Mouse (Mus musculus) left cerebral cortex, postnatal 10 days (tissue): ENCODE measurements around the gene Olfr31. TPM values are rescaled to one million over a fixed set of nuclear protein-coding genes. Genes with fewer than 3 reads are reported as not detected.

ENCODE experiments used
- DNase-seq, 2 experiments: peaks; one replicate each; pipeline ENCODE4 v3.0.0; 2021 to 2022; ENCODE audit warnings: low spot score in 2 of 2, mixed read lengths in 1 of 2; ENCODE audit errors: extremely low spot score in 1 of 2
- intact Hi-C: fragments of 180-260 bp; cut with DNase I; formaldehyde crosslinking; loops from one replicate; pipeline ENCODE4 v1.15.1; 2025
- total RNA-seq, 2 experiments: library from RNA; stranded (reverse); gene quantifications; 2 replicates each; pipeline ENCODE4 v1.2.3; 2021

The Olfr31 gene
- total RNA-seq: not detected

DNA sequence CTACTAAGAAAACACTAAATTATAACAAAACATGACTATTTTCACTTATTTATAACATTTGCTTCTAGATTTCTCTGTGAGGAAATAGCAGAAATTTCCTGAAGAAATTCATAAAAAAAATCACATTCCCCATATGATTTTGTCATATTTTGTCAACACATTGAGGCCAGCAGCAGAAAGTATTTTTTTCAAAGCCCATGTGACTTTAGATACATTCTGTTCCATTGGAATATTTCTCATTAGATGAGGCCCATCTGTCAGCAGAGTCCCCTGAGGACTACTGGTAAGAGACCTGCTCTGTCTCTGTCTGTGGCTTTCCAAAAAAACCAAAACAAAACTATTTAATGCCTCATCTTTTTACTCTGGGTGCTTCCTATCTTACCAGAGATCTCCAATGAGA, at the start of gene Olfr31:
Olfr31 (plus strand) TSS at position 301 of the 400 bp plus-strand sequence.
- intact Hi-C loops: no loop called here
- DNase-seq: no peak

DNA sequence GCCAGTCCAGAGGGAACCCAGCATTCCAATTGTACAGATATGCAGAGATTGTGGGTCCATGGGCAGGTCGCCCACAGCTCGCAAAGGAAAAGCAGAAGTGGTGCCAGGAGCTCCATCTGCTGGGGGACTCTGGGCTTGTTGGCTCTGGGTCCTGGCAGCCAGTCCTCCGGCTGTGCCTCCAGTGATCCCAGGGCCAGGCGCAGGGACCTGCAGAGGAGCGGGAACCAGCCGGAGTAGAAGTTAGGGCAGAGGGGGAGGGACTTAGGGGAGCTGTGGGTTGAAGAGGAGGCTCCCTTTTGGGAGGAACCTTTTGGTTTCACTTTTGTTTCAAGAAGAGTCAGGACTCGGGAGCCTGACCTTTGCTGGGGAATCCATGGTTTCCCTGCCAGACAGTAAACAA, 28.2 kb upstream of the Olfr31 start:
- intact Hi-C loops: no loop called here
- DNase-seq: peak in 1 of 2 experiments; percentile 26

DNA sequence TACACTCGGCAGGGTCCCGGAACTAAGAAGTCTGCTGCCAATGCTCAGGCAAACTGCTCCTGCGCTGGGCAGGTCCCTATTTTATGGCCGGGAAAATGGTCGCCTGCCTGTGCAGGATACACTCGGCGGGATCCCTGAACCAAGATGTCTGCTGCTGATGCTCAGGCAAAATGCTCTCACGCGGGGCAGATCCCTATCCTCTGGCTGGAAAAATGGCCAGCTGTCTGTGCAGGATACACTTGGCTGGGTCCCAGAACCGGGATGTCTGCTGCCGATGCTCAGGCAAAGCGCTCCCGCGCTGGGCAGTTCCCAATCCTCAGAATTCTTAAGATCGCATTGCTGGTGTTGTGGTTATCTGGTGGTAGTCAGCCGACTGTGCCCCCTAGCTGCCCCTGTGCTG, 13.7 kb upstream of the Olfr31 start:
- DNase-seq: no peak
- intact Hi-C loops: no loop called here

DNA sequence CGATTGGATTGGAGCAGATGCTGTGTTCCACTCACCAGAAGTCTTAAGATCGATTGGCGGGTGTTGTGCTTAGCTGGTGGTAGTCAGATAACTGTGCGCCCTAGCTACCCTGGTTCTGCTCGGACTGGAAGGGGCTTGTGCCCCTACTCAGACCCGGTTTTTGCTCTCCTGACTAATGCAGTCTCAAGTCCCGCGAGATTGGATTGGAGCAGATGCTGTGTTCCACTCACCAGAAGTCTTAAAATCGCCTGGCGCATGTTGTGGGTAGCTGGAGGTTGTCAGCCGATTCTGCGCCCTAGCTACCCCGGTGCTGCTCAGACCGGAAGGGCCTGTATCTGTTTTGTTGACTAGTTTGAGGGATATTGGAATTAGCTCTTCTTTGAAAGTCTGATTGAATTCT, 13.2 kb upstream of the Olfr31 start:
- intact Hi-C loops: no loop called here

DNA sequence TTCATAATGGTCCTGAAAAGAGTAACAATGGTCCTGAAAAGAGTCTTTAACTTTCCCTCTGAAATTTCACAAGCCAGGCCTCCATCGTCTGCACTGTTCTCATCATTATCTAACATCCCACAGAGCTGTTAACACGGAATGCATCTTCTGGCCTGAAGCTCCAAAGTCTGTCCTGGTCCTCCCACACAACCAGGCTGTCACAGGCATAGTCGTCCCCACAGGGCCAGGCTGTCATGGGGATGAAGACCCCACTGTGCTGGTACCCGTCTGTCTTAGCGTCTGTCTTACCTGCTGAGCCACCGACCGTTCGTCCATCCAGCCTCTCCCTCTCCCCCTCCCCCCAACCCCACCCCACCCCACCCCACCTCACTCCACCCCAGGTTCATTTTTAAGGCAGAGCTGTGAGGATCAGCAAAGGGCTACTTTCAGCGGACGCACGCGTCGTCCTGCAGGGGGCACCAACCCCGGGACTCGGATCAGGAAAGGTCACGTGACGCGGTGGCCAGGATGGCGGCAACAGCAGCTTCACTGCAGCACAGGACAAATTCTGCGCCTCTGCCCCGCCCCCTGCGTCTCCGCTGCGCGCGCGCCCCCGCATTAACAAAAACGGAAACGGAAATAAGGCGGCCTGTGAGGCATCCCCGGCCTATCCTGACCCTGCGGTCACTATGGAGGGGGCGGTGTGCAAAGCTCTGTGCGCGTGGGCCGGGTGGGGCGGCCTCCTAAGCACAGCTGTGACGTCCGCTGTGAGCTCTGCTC, 22.7 kb downstream of the Olfr31 start:
- intact Hi-C loops: loop anchor here (10.0 kb wide), 1 partner anchor 360 kb away; the partner anchor contains the start of gene Slc4a7
- peak; percentile 79 to 97 for DNase-seq

More for the DNA sequence above, 13.2 kb upstream of the Olfr31 start:
- no peak for DNase-seq

DNA sequence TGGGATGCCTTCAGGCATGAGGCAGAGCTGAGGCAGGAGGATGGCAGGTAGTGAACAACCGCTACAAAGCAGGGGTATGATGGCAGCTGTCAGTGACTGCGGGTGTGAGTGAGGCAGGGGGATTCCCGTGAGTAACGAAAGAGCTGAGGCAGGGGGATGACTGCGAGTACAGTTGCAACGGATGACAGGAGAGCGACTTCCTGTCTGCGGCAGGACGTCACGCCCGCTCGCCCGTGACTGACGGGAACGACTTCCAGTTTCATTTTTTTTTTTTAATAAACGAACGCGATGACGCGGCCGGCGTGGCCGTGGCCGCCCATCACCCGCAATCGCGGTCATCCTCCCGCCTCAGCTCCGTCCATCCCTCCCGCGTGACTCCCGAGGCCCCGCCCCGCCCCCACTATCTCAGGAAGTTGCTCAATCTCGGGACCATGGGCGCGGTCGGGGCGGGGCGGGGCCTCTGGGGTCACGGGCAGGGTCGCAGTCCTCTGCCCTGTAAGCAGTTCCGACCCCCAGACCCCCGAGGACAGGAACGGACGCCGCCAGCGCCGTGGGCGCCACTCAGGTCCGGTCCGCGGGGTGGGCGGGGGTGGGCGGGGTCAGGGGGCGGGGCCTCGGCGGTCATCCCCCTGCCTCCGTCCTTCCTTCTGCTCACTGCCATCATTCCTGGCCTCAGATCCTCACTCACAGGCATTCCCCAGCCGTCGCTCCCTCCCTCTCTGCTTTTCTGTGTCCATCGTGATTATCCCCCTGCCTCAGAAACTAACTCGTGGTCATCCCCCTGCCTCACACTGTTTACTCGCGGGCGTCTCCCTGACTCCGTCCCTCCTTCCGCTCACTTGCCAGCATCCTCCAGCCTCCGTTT, 23.6 kb downstream of the Olfr31 start, which contains the start of gene Il3ra:
Il3ra (plus strand) TSS at position 328 of the 865 bp plus-strand sequence.
- intact Hi-C loops: loop anchor here (10.0 kb wide), 1 partner anchor 359 kb away; the partner anchor contains the start of gene Slc4a7
- DNase-seq: peak; percentile 72 to 91

DNA sequence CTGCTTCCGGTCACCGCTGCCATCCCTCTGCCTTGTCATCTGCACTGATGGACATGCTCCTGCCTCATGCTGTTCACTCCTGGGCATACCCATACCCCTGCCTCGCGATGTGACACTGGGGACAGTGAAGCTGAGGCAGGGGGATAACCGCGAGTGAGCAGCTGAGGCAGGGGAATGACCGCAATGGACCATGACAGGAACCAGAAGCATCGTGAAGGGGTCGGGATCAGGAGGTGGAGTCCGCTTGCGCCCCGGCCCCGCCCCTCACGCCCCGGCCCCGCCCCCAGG, 24.1 kb downstream of the Olfr31 start:
- no peak for DNase-seq
- intact Hi-C loops: loop anchor here (10.0 kb wide), 1 partner anchor 358 kb away; the partner anchor contains the start of gene Slc4a7

DNA sequence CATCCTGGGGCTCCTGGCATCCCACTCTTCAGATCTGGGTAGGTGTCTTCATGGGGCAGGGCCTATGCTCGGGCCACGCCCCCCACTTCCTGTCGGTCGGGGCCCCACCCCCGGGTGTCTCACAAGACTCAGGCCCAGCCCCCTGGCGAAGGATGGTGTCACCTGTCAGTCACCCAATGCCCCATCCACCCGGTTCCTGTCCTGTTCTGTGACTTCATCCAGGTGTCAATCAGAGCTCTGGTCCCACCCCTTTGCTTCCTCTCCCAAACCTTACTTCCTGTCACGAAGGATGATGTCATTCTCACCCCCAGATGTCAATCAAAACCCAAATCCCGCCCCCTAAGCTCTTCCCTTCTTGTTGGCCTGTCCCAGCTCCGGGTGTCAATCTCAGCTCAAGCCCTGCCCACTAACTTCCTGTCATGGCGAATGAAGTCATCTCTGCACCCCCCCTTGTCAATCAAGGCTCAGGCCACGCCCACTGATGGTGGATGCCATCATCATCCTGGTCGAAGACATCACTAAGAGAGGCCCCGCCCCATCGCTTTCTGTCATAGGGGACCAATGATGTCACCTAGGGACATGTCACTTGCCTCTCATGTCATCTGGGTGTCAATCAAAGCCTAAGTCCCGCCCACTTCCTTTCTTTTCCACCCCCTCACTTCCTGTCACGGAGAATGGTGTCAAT, 24.7 kb downstream of the Olfr31 start:
- intact Hi-C loops: loop anchor here (10.0 kb wide), 1 partner anchor 358 kb away; the partner anchor contains the start of gene Slc4a7
- DNase-seq: peak; percentile 36 to 81

DNA sequence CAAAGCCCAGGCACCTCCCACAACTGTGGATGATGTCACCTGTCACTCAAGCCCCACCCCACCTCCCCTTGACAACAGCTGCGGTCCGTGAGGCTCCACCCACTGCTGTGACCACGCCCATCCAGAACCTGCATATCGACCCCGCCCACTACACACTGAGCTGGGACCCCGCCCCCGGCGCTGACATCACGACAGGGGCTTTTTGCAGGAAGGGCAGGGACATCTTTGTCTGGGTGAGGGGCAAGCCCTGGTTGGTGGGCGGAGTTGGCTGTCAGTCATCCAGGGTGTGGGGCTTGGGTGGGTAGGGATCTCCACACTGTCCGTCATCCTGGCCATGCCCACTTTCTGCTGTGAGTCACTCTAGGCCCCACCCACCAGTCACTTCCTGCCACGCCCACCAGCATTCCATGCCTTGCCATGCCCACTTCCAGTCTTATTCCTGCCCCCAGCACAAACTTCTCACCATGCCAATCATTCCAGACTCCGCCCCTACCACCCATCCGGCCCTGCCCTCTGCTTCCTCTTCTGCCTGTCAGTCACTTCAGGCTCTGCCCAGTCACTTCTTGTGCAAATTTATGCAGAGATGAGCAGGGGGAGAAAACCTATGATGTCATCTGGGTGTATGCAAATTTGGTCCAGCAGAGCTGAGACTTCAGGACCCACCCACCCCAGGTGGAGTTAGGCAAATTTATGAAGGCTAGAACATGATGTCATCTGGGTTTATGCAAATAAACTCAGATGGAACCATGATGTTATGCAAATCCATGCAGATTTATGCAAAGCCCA, 25.4 kb downstream of the Olfr31 start:
- intact Hi-C loops: loop anchor here (10.0 kb wide), 1 partner anchor 357 kb away; the partner anchor contains the start of gene Slc4a7
- peak in 1 of 2 experiments; percentile 69 for DNase-seq

DNA sequence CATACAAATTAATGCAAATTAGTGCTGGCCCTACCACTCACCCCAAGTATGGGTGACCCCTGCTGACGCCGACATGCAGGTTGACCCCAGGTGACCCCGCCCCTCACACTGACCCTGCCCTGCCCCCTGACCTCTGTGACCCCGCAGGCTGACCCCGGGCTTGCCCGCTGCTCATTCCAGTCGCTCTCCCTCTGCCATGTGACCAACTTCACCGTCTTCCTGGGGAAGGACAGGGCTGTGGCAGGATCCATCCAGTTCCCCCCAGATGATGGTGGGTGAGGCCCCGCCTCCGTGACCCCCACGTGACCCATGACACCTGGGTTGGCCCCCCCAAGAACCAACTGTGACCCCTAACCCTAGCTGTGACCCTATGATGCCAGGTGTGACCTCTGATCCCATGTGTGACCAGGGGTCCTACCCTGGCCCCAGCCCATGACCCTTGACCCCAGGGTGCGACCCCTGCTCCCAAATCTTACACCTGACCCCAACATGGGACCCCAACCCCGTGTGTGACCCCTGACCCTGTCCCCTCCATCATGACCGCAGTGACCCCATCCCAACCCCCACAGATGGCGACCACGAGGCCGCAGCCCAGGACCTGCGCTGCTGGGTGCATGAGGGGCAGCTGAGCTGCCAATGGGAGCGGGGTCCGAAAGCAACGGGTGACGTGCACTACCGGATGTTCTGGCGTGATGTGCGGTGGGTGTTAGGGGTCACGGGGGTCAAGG, 26.2 kb downstream of the Olfr31 start:
- intact Hi-C loops: loop anchor here (10.0 kb wide), 1 partner anchor 356 kb away; the partner anchor contains the start of gene Slc4a7
- DNase-seq: peak; percentile 23 to 76

DNA sequence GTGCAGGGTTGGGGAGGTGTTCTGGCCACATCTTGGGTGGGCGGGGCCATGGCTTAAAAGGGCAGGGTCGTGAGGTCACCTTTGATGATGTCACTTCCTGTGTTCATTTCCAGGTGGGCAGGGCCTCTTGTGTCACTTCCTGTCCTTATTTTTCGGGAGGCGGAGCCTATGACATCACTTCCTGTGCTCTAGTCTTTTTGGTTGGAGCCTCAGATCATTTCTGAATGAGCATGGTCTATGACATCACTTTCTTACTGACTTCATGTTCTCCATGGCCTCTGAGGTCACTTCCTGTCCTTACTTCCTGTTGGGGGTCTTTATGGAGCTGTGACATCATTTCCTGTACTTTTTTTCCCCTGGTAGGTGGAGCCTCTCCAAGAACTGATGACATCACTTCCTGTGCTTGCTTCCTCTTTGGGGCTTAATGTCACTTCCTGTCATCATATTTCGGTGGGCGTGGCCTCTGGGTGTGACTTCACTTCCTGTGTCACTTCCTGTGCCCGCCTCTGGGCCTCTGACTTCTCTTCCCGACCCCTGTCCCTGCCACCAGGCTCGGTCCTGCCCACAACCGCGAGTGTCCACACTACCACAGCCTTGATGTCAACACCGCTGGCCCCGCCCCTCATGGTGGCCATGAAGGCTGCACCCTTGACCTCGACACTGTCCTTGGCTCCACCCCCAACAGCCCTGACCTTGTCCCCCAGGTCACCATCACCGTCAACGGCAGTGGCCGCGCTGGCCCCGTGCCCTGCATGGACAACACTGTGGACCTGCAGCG, 27.0 kb downstream of the Olfr31 start:
- intact Hi-C loops: loop anchor here (10.0 kb wide), 1 partner anchor 355 kb away; the partner anchor contains the start of gene Slc4a7
- peak; percentile 8 to 74 for DNase-seq

DNA sequence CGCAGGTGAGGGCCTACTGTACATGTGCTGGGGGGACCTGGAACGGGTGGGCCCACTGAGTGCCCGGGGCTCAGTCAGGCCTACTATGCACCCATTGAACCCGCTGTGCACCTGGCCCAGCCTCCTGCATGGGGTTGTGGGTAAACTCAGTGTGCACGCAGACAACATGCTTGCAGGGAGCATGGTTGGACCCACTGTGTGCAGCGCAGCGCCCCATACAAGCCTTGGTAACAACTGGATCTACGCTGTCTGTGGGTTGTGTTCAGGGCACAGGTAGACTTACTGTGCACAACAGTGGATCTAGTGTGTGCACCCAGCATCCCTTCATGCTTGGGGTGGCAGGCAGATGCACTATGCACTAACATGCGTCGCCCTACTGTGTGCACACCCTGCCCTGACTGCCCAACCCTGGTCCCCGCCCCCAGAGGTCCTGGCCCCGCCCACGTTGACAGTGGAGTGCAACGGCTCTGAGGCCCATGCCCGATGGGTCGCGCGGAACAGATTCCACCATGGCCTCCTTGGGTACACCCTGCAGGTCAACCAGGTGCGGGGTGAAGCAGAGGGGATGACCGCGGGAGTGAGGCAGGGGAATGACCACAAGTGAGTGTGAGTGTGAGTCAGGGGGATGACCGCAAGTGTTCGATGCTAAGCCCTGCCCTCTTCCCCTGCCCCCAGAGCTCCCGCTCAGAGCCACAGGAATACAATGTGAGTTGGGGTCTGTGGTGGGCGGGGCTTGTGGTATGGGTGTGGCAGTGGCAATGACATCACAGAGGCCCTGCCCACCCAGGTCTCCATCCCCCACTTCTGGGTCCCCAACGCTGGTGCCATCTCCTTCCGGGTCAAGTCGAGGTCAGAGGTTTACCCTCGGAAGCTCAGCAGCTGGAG, 27.9 kb downstream of the Olfr31 start:
- intact Hi-C loops: no loop called here
- DNase-seq: peak; percentile 3 to 68

DNA sequence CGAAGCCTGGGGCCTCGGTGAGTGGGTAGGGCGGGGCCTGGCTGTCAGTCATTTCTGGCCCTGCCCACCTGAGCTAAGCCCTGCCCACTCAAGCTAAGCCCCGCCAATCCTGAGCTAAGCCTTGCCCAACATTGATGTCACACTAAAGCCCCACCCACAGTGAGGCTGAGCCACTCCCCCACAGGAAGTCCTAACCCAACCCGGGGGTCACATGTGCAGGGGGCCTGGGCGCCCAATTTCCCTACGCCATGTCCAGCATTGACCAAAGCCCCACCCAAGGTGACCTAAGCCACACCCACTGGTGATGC, 28.5 kb downstream of the Olfr31 start:
- intact Hi-C loops: no loop called here
- DNase-seq: peak in 1 of 2 experiments; percentile 43

DNA sequence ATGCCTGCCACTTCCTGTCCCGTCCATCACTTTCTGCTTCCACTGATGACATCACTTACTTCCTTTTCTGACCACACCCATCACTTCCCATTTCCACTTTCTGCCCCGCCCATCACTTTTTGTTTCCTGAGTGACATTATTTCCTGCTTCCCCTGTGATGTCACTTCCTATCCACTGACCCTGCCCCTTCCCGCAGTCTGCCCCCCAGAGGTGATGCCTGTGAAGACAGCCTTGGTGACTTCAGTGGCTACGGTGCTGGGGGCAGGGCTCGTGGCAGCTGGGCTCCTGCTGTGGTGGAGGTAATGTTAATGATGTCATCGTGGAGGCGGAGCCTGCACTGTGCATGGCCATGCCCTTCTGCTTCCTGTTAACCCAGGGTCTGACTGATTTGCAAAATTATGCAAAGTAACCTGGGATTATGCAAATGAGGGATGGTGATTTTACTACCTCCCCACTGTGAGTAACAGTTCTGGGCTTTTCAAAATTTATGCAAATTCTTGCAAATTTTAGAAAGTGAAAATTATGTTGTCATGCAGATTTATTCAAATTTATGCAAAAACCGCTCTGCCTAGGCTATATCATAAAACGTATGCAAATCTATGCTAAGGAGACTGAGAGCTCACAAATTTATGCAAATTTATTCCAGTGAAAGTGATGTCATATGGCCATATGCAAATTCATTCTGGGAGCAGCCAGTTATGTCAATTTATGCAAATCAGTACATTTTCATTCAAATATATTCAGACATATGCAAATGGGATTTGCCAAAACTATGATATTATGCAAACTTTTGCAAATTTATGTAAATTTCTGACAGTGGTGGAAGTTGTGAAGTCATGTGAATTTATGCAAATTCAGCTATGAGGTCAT, 29.3 kb downstream of the Olfr31 start:
- intact Hi-C loops: no loop called here
- peak; percentile 38 to 61 for DNase-seq

DNA sequence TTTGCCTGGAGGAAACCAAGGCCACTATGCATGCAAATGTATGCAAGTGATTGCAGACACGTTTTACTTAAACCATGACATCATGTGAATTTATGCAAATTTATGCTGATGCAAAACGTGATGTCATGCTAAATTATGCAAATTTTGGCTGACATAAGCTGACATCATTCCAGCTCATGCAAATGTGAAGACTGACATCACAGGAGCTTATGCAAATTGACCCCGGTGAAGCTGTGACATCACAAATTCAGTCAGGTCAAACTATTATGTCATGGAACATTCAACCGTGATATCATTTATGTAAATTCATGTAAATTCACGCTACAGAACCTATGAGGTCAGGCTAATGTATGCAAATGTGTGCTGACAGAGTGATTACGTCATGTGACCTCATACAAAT, 30.0 kb downstream of the Olfr31 start:
- DNase-seq: peak in 1 of 2 experiments; percentile 9
- intact Hi-C loops: no loop called here
